Mouse (Mus musculus) liver, embryonic 14.5 days (tissue): ENCODE measurements around the gene Desi1.

Experiments used
- CTCF ChIP-seq: IDR thresholded peaks from 2 replicates; pipeline ENCODE4 v1.5.1; 2016; ENCODE audit warnings: antibody characterized with exemption, low read depth, control low read depth
- EP300 ChIP-seq: IDR thresholded peaks from 2 replicates; pipeline ENCODE4 v1.6.1; 2016; ENCODE audit warnings: antibody characterized with exemption, low read depth

DNA sequence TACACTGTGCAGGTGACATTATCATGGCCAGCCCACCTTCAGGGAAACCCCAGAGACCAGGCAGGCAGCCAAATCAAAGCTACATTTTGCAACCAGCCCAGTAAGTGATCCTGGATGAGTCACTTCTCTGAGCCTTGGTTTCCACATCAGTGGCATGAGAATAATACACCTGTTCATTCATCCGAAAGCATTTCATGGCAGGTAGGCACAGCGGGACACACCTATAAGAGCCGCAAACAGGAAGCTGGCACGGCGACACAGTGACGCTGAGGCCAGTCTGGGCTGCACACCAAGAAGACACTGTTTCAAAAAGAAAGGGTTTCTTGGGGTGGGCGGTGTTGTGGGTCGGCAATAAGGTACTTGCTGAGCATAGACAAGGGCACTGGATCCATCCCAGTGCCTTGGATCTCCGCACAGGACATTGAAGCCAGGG is 79.5 kb downstream of the Desi1 start:
- no peak for TF ChIP-seq CTCF
- TF ChIP-seq EP300, result no peak
